Mouse (Mus musculus) cortical plate, adult 2 months (tissue): Measurements from ENCODE around the gene Heatr5b. TPM values are rescaled to one million over a fixed set of nuclear protein-coding genes. Genes with fewer than 3 reads are reported as not detected.

Experiments used
- H3K27ac ChIP-seq: fragments of 200-500 bp; 2 replicates; pipeline ENCODE4 v1.5.1; 2012; ENCODE audit warnings: low read length, control low read depth, inconsistent platforms; ENCODE audit not compliant: insufficient read depth
- H3K4me1 ChIP-seq: fragments of 200-500 bp; 2 replicates; pipeline ENCODE4 v1.6.1; 2011; ENCODE audit warnings: low read length; ENCODE audit not compliant: control insufficient read depth, insufficient read depth
- H3K4me3 ChIP-seq: fragments of 200-500 bp; 2 replicates; pipeline ENCODE4 v1.5.1; 2011; ENCODE audit warnings: mild to moderate bottlenecking, low read length, control low read depth; ENCODE audit not compliant: insufficient read depth
- CTCF ChIP-seq: fragments of 200-500 bp; IDR thresholded peaks from 2 replicates; pipeline ENCODE4 v1.5.1; 2011; ENCODE audit warnings: mild to moderate bottlenecking, control low read depth, low read length; ENCODE audit not compliant: insufficient read depth; ENCODE audit errors: extremely low read depth
- POLR2A ChIP-seq: fragments of 200-500 bp; IDR thresholded peaks from 2 replicates; pipeline ENCODE4 v1.6.1; 2011; ENCODE audit warnings: mild to moderate bottlenecking, low read length, control low read depth; ENCODE audit not compliant: insufficient read depth; ENCODE audit errors: extremely low read depth
- polyA plus RNA-seq: library from polyadenylated mRNA; depleted of rRNA; stranded (reverse); fragments of >200 nt; gene quantifications from 2 replicates; pipeline ENCODE4 v1.2.3, GENCODE M21; 2012; rRNA removed

Heatr5b gene
- 28.1 and 30.5 TPM in 2 replicates for polyA plus RNA-seq

DNA sequence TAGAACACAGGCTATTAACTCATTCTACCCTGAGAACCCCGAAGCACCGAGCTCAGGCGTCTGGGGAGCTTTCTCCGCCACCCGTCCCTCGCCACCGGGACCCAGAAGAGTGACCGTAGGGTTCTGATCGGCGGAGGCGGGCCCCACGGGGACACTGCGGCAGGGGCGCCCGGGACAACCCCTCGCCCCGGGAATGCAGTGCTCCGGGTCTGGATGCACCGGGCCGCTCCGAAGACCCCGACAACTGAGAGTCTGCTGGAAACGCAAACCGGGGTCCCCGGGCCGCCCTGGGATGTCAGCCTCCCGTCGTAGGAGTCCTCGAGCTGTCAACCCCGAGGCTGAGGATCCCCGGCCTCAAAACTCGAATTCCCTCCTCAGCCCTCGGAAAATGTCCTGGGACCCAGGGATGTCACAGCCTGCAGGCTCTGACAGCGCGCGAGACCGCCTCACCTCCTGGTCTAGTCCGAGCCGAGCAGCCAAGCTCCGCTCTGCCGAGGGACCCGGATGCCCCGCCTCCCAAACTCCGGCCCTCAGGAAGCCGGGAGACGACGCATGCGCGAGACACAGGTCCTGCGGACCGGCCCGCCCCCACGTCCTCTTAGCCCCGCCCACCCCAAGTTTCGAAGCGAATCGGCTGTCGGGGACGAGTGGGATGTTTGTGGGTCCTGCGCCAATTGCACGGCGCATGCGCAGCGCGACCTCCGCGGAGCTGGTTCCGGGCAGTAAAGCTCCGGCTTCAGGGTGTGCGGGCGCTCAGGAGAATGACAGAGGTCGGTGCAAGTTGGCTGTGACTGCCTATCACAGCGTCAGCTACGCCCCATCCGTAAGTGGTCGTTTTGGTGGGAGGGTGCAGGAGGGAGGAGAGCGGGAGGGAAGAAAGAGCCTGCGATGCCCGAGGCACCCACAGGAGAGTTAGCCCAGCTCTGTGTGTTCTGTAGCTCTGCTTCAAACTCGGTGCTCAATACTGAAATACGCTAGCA, at the start of gene Heatr5b, which contains the start of gene Gpatch11:
Gene Heatr5b (minus strand): TSS at position 509 of the 980 bp plus-strand sequence.
Gene Gpatch11 (plus strand): TSS at position 712 of the 980 bp plus-strand sequence.
- TF ChIP-seq POLR2A (peak; percentile 76), CTCF (no peak)
- Histone ChIP-seq H3K27ac (no peak within 1 kb of the TSS), H3K4me3 (peak within 1 kb of the TSS; percentile 73)

GRCm38 (mm10) chr17:78883291-78883690, 48.1 kb upstream of the Heatr5b start:
- H3K4me3 ChIP-seq, result no peak overlapping the region
- no peak overlapping the region for H3K27ac ChIP-seq
- TF ChIP-seq CTCF (no peak), POLR2A (no peak)
- H3K4me1 ChIP-seq, result no peaks in the 10 kb centered on the region

More for the DNA sequence above, at the start of gene Heatr5b, which contains the start of gene Gpatch11:
- H3K4me1 ChIP-seq, result no peaks in the 10 kb centered on the region

GRCm38 (mm10) chr17:78882401-78883112, 47.4 kb upstream of the Heatr5b start, which contains the start of gene Eif2ak2:
TSS of gene Eif2ak2 (minus strand) at chr17:78882573.
- Histone ChIP-seq H3K4me3 (peak within 1 kb of the TSS; percentile 40), H3K27ac (no peak within 1 kb of the TSS), H3K4me1 (no peaks in the 10 kb centered on the region)
- TF ChIP-seq POLR2A, result no peak
- no peak for TF ChIP-seq CTCF

DNA sequence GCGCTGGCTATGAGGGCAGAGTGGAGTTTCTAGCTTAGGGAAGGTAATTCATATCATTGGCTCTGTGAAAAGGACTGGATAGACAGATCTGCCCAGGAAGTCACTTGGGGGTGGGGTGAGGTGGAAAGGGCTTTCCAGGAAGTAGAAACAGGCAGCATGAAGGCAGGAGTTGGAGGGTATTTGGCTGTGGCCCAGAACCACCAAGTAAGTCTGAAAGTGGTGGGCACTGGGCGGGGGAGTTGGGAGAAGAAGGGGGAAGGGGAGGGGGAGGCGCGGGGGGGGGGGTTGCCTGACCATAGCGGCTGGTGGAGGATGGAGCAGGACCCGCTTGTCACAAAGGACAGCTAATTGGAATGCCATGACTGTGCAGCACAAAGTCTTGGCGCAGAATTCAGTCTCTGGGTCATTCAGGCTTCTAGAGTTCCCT, 46.7 kb upstream of the Heatr5b start:
- Histone ChIP-seq H3K4me3 (peak overlapping the region; percentile 40), H3K4me1 (no peaks in the 10 kb centered on the region), H3K27ac (no peak overlapping the region)
- TF ChIP-seq CTCF (no peak), POLR2A (no peak)

- no peak overlapping the region for H3K4me3 ChIP-seq
- no peak for TF ChIP-seq POLR2A
- no peak for TF ChIP-seq CTCF
- H3K4me1 ChIP-seq, result no peaks in the 10 kb centered on the region
- H3K27ac ChIP-seq, result no peak overlapping the region
These were observed 38.7 kb upstream of the Heatr5b start for GRCm38 (mm10) chr17:78873886-78874285.

GRCm38 (mm10) chr17:78856243-78856642, 21.1 kb upstream of the Heatr5b start:
- Histone ChIP-seq H3K4me3 (no peak overlapping the region), H3K4me1 (no peaks in the 10 kb centered on the region), H3K27ac (no peak overlapping the region)
- TF ChIP-seq POLR2A, result no peak
- TF ChIP-seq CTCF, result no peak

DNA sequence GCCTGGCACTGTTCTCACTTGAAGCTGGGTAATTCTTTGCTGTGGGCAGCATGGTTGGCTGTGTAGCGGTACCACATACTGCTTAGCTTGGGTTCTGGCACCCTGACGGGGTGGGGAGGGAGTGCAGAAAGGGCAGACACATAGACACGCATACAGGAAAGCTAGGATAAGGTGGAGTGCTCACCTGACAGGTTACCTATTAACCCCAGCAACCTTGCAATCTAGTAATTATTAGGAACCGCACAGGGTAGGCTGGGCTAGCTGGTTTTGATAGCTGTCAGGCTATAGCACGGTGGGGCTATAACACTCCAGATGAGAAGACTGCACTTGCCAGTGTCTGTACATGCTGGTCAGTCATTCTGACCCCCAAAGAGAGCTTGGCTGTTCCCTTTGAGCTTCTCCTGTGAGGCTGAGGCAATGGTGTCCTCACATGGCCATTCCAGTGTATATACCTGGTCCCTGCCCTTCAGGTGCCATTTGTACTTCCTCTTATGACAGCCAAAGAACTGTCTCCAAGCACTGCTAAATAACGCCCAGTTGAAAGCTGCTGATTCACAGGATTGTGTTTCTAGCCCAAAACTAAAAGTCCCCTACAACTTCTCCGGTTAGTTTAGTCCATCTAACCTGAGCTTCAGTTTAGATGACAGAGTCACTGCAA, 7.2 kb upstream of the Heatr5b start:
- TF ChIP-seq POLR2A (no peak), CTCF (no peak)
- H3K4me1 ChIP-seq, result no peaks in the 10 kb centered on the region
- H3K4me3 ChIP-seq, result no peak overlapping the region
- no peak overlapping the region for H3K27ac ChIP-seq

- Histone ChIP-seq H3K4me3 (peak overlapping the region; percentile 73), H3K4me1 (no peaks in the 10 kb centered on the region), H3K27ac (no peak overlapping the region)
- no peak for TF ChIP-seq CTCF
- TF ChIP-seq POLR2A, result no peak
These were observed 892 bp upstream of the Heatr5b start for GRCm38 (mm10) chr17:78836056-78836455.

- H3K27ac ChIP-seq, result no peak overlapping the region
- H3K4me3 ChIP-seq, result no peak overlapping the region
- TF ChIP-seq CTCF (no peak), POLR2A (no peak)
- no peaks in the 10 kb centered on the region for H3K4me1 ChIP-seq
These were observed 10.8 kb downstream of the Heatr5b start for GRCm38 (mm10) chr17:78824346-78824745.
